Mouse (Mus musculus) right cerebral cortex, postnatal 10 days (tissue): ENCODE measurements at regions not wholly inside any gene's neighbourhood (a gene's known extent, or its start where the extent isn't known, plus 50 kb on each side); places are given as distances from the start of the nearest gene placed in this dataset.
A peak's percentile ranks its signal among the peaks of the same experiment; 100 is the strongest.

Source experiments
- DNase-seq, 2 experiments: peaks; one replicate each; pipeline ENCODE4 v3.0.0; 2021; ENCODE audit warnings: low spot score in 2 of 2

DNA sequence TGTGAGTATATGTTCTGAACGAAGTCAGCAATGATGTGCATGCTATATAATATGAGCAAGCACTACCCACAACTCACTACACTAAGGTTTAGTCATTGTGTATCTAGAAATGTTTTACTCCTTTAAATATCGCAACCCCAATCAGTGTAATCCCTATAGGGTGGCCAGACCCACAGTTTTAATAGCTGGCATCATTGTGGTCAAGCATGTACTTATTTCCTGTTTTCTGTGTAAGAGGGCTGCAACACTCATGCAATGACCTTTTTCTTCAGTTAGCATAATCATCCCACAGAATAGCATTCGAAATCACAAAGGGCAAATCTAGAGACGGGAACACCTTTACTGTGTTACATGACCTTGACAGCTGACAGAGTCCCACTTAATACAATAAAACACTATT is 333.3 kb downstream of the Insc start:
- no peak for DNase-seq

DNA sequence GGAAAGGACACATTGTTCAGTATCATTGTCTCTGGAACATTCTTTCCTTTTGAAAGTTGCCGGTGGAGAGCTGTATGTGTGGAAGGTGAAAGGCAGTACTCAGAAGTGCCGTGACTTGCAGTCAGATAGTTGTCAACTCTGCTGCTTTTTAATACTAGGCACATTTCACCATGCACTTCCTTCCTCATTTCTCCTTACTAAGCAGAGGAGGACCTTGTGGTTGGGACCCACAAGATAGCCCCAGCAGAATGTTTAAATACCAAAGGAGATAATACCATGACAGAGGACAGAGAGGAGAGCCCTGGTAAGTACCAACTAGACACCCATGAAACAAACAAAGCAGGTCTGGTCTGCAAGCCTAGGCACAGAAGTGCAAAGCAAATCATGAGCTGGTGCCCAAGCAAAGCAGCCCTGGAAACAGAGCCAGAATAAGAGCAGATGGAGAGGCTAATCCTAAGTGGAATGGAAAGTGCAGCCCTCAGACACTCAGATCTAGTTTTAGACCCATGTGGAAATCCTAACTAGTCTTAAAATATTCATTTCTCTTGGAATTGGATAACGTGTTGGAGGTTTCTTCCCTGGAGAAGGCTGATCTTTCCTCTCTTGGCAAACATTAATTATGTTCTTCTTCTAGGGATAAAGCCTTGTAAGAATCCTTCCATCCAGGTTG is 341.4 kb downstream of the Insc start:
- no peak for DNase-seq

DNA sequence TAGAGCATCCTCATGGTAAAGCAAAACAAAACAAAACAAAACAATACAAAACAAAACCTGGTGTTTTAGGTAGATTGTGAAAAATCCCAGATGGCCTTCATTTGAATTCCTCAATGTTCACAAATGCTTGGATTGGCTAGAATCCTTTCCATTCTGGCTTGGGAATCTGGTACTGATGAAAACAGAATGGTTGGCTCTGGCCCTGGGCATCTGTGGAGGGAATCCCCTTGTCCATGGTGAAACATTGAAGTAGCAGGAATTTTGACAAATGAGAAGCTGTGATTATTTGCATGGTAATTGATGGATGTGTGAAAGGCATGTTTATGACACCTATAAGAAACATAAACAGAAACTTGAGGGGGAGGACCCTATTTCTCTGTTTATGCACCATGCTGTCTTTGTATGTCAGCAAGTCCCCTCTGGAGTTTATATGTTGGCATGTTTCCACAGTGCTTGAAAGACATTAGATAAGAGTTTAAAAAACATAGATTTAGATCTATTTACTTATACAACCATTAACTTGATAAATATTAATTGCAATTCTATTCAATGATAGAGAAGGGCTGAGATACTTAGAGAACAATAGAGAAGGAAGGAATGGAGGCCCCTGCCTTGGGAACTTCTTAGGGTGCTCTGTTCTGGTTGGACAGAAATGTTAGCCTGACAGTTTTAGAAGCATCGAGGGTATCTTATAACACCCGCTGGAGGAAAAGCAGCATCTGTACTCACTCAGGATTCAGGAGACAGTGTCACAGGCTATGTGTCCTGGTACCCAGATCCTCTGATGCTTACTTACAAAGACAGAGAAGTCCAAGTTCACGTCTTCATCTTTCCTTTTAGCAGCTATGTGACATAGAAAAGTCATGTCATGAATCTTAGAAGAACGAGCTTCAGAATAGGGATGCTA is 343.3 kb downstream of the Insc start:
- no peak for DNase-seq

DNA sequence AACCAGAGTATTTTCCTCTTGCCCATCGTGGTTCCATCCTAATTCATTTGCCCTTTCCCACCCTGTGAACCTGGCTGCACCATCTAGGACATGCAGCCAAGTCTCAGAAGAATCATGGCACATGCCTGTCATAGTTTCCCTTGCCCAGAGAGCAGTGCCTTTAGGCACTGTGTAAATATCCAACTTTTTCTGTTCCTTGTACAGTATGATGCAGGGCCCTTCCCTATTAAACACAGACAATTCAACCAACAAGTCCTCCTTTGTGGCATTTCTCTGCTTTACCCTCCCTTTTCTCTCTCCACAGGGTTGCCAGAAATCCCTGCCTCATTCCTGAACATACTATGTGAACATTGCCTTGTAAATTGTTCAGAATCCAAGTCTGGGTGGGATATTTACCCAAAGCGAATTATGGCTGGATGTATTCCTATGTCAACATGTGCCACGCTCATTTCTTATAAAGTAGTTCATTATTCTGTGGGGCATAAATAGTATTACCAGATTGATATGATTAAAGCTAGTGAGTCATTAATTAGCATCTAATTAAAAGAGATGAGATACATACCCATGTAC is 349.1 kb downstream of the Insc start:
- no peak for DNase-seq

DNA sequence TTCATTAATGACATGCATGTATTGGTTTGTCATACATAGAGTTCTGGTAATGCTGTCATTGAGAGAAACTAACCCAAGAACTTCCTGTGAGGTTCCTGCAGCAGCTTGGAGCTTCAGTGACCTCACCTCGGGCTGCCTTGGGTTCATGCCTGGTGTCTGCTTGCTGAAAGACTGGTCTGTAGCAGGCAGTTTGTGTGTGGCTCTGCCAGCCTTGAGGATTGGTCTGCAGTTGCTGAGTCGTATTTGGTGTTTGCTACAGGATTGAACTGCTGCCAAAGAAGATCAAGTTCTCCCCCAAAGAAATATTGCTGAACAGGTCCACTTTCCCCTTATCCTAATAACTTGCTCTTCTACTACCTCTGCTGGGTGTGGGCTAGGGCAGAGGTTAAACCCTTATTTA is 362.5 kb downstream of the Insc start:
- no peak for DNase-seq

DNA sequence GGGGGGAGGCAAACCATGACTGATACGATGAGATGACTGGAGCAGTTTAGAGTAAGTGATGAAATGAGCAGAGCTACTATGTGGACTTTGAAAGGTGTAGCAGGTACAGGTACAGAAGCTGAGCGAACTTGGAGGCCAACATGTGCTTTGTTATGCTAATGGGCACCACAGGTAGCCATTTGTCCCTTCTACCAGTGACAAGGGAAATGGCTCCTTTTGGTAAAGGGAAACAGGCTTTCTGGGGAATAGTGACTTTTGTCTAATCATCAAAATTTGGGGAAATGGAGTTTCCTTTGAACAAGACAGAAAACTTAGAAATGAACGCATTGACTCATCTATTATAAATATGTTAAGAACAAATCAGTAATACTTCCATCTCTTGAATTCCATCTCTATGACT is 368.8 kb downstream of the Insc start:
- no peak for DNase-seq

DNA sequence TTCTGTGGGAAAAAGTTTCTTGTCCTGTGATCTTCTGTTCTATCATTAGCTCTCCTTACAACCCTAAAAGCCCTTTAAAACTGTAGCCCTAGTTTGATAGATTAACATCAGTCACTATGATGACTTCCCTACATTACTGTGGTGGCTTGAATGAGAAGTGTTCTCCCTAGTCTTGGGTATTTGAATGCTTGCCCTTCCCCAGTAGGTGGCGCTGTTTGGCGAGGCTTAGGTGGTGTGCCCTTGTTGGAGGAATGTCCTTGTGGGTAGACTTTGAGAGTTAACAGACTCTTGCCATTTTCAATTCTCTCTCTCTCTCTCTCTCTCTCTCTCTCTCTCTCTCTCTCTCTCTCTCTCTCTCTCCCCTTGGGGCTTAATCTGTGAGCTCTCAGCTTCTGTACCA is 379.8 kb downstream of the Insc start:
- no peak for DNase-seq

DNA sequence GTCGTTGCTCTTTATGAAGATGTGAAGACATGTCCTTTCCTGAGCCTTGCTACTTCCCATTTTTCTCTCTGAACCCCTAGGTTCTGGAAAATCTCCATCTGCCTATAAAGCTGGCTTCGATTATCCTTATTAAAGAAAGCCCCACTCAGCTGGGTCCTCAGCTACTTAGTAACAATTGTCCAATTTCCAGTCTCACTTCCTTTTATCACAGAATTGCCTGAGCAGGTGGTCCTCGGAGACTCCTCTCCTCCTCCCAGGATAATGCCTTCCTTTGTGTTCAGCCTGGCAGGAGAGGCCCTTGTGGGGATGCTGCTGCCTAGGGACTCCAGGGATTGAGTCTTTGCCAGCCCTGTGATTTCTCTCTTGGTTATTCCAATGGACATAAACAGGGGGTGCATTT is 385.5 kb downstream of the Insc start:
- DNase-seq = no peak

DNA sequence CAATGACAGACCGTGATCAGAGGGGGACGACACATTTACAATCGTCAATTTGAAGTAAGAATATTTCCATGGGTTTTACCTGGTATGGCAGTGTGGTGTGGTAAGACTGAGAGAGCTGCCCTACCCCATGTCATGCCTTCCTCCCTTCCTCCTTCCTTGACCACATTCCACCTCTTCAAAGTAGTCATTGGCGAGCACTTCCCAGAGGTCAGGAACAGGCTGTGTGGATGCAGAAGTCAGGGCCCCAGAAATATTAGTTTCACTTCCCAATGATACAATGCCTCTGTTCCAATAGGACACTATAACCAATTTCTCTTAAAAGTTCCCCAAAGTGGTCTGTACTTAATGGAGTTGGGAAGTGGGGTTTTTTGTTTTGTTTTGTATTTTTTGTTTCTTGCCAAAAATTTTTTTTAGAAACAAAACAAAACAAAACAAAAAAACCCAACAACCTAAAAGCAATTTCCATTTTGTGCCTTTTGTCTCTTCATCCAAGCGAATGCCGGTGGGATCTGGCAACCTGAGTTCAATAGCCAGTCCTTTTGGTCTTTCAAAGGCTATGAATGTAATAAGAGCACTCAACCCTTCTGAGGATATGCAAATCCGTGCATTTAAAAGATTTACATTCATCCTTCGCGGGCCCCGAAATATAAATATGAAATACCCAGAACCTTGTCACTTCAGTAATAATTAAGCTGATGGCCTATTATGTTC is 387.9 kb downstream of the Insc start:
- DNase-seq = no peak

DNA sequence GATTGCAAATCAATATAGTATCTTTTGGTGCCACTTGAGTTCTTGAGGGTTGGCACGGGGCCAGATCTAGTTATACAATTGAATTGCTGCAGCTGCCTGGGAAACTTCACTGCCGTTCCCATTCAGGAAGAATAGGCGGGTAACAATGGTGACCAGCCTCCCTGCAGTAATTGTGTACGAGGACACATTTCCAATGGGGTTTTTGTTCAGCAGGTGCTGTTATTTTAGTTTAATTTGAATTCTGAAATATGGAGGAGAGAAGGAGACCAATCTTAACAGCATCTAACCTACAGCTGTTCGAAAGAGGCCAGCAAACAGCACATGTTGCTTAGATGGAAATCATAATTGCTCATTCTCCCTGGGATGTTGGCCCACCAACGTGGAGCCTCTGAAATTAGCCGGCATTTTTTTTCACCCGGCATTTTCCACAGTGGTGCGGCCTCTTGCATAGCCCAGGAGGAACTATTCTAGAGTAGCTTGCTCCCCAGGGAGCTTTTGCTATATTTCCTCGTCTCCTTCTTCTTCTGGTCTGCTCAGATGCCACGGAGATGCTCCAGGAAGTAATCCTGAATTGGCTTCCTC is 388.6 kb downstream of the Insc start:
- DNase-seq = peak; percentile 44 to 56

DNA sequence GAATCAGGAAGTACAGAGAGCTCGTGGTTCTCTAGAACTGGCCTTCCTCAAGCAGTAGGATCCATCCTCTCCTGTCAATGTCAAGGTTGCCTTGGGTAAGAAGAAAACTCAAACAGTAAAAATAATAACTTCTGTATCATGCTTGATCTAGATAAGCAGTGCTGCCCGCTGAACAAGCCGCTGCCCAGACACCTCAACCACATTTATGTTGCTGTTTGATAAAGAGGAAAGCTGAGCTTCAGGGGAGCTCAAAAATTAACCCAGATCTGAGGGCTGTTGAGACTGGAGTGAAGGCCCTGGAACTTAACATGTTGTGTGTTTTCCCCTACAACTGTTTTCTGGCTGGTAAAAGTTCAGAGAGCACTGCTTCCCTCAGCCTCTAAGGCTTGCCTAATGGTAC is 389.1 kb downstream of the Insc start:
- no peak for DNase-seq

DNA sequence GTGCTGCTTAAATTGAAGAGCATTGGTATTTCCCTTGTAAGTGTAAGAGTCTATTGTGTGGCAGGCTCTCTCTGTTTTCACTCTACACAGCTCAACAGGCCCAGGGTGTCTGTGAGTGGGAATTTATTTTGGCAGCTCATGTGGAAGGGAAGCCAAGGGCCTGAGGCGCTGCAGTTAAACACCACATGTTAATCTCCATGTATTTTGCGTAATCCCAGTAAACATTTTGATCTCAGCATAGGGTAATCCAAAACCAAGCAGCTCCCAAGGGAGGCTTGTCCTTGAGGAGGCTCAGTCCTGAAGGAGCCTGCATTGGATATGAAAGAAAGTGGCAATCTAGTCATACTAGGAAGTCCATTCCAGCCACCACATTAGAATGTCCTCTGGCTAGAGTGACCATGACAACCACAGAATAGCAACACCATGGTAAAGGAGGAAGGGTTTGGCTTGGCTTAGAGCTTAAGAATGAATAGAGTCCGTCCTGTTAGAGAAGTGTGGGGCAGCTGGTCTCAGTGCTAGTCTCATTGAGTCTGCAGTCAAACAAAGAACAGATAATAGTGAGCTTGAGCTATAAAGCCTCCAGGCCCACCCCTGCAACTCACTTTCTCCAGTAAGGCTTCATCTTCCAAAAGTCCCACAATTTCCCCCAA is 391.6 kb downstream of the Insc start:
- DNase-seq = peak in 1 of 2 experiments; percentile 33

DNA sequence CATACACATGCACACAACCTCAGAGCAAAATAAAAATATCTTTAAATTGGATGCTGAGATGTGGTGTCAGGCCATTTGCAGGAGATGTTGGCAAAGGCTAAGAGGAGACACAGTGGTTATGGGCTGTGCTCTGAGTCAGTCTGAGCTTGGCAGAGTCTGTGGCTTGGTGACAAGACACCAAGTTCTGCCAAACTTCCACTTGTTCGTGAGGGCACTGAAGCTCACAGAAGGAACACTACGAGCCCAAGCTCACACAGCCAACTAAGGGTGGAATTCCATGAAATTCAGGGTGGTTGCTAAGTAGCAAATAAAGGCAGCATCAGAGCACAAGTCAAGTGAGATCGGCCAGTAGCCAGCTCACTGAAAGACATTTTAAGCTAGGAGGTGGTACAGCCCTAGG is 396.8 kb downstream of the Insc start:
- peak; percentile 44 to 50 for DNase-seq

DNA sequence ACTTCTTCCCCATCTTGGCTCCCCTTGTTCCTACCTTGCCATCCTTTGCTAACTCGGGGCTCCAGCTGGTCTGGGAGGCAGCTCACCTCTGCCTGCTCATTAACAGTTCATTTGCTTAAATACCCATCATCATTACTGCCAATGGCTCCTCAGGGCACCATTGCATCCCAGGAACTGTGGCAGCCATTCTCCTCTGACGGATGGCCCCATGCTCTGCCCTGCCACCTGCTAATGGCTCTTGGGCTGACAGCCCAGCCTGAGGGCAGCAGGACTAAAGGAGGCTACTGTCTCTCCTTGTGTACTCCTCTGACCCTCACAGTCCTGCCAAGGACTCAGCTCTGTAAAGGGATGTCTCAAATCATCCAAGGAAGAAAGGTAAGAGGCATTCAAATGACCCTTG is 398.7 kb downstream of the Insc start:
- DNase-seq = no peak

DNA sequence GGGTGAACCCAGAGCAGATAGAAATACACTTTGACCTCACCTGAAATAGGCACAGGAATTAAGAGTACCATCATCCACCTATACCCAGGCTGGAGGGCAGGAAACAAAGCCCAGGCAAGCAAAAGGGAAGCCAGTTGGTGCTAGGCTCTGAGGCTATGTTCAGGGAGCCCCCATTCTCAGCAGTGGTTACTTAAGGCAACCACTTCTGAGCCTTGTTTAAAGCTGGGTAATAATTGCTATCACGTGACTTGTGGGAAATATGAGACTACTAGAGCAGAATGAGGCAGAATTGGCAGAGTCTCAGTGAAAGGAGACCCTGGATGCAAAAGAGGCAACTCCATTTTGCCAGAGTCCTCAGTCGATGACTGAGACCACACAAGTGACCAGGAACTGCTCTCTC is 401.5 kb downstream of the Insc start:
- no peak for DNase-seq

DNA sequence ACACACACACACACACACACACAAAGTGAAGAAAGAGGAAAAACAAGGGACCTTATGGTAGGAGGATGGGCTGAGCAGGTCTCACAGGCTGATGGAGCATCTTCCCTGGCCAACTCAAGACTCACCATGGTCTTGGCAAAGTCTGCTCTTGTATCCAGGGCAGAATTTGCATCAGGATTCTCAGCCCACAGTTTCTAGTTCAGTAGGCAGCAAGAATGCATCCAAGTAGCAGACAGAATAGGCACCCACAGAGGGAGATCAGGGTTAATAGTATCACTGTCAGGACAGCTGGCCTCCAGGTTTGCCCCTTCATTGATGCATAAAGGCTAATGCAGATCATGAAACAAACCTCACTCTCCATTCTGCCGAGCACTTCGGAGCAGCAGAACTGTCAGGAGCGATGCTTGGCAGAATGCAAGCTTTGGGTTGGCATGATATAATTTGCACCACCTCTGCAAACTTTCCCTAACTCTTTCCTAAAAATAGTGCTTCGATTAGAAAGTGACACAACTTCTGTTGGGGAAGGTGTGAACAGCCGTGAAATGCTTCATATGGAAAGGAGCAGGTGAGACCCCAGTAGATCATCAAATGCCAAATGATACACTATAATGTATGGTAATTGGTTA is 404.0 kb downstream of the Insc start:
- no peak for DNase-seq

DNA sequence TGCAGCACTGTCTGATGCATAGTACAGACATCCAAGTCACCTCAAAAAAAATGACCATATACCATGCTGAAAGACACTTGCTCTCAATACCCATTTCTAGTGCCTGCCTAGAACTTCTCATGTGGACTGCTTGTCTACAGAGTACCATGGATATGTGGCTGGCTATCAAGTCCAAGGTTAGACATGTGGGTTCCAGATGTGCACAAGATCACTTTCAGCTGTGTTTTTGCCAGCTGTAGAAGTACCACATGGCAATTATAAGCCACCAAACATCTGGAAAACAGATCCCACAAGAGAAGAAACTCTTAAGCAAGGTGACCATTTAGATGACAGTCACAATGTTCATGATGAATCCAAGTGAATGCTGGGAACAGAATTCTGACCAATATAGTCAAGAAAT is 409.8 kb downstream of the Insc start:
- no peak for DNase-seq

DNA sequence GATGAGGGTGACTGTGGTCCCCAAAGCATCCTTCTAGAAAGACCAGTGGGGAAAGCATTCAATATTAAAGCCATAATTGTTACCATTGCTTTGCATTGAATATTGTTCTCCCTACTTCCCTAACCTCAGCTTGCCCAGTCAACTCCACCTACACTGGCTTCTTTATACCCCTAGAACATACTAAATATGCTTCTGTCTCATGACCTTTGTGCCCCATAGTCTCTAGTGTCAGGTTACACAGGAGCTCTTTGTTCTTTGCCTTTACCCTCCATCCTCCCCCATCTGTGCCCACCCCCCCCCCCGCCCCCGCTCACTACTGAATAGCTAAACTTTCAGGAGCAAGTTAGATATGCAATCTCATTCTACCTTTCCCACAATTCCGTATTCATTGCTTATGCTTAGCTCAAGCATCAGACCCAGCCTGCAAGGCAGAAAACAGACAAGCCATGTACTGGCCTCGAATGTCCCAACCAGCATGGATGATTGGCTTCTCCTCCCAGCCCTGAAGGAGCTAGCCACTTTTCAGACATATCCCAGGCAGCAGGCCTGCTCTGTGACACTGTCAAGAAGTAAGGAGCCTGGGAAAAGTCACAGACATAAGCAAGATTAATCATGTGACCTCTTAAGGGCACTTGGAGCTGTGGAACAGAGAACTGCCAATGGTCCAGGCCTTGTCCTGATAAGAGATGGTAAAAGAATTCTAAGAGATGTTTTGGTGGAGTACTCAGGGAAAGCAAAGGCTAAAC is 410.4 kb downstream of the Insc start:
- DNase-seq = no peak

DNA sequence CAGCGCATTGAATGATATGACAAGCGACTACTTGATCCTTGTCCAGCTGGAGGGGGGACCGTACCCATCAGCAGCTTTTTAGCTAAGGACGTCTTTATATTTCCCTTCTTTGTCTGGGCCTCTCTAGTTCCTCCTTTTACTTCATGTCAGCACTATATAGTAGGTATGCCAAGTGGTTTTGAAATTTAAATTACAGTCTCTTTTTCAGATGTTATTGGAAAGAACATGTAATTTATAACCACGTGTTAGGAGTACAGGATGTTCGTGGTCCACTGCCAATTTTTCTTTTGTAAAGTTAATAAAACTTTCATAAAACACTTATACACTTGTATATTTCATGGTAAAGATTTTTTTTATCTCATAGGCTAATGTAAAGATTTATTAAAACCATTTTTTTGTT is 426.5 kb downstream of the Insc start:
- no peak for DNase-seq

DNA sequence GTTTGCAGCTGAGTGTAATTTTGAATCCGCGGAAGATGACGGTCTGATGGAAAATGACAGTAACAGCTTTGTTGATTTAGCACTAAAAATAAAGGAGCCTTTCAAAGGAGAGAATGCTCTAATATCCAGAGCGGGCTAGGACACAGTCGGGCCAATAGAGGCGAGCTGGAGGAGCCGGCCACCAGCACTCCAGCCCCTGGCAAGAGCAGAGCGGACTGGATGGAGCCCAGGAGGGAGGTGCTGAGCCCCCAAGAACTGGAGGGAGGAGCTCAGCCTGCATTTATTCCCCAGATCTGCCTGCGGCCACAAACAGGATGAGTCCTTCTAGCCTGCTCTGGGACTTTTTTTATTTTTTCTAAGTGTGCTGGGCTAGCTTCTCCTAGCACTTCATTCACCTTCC is 426.9 kb downstream of the Insc start:
- peak; percentile 65 to 76 for DNase-seq
